Mouse (Mus musculus) lung, adult 2 months (tissue): ENCODE data around the gene Hoxc8.

Source experiments
- CTCF ChIP-seq: fragments of 200-500 bp; IDR thresholded peaks from 2 replicates; pipeline ENCODE4 v1.5.1; 2011; ENCODE audit warnings: mild to moderate bottlenecking, low read length, control low read depth; ENCODE audit not compliant: insufficient read depth
- POLR2A ChIP-seq: fragments of 200-500 bp; IDR thresholded peaks from 2 replicates; pipeline ENCODE4 v1.6.1; 2011; ENCODE audit warnings: low read depth, mild to moderate bottlenecking, control low read depth, low read length, borderline replicate concordance; ENCODE audit errors: extremely low read depth

DNA sequence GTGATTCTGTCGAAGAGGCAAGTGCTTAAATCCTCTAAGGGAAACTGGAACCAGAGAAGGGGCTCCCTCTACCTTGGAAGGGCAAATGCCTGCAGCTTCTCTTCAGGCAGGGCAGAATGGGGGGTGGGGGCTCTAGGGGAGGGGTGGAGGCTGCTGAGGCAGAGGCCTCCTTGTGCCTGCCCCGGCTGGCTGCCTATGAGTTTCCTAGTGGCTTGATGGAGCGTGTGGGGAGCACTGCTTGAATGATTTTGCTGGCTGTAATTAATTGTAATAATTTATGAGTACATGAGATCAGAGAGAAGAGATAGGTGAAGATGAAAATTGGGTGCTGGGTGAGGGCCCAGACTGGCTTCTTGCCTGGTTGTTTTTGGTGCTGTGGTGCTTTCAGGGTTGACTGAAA lies 5.5 kb upstream of the Hoxc8 start:
- TF ChIP-seq CTCF = no peak
- TF ChIP-seq POLR2A = no peak
